Mouse (Mus musculus): ENCODE measurements around the gene Fbxl7. TPM values are rescaled to one million over a fixed set of nuclear protein-coding genes. Genes with fewer than 3 reads are reported as not detected.

Fbxl7 gene
- total and polyA plus RNA-seq, 3 experiments, result 1.9 to 3.1 (median 3.0) TPM

DNA sequence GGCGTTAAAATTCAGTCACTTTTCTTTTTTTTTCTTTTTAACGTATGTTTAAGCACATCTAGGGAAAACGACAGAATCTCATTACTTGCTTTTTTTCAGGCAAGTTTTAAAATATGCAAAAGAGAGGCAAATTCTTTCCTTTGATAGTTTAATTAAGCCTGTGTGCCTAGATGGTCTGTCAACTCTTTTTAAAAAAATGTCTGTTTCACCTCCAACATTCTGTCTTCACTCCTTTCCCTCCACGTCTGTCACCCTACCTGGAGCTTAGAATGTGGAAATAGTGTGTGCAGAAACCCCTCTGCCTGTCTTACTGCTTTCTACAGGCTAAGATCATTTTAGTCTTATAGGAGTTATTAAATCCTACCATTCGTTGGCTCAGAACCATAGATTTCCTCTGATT lies 179.7 kb downstream of the Fbxl7 start:
- WGBS, result 65% methylated on average over 5 of the region's 5 CpGs
- TF ChIP-seq POLR2A (IDR thresholded peaks at IDR 0.05; ENCODE audit: insufficient read depth, low read depth, low read length) (no peak), CTCF (IDR thresholded peaks at IDR 0.05) (no peak), EP300 (IDR thresholded peaks at IDR 0.05; ENCODE audit: insufficient read depth, low read depth, low read length) (no peak)
- Histone ChIP-seq H3K27me3 (ENCODE audit: control insufficient read depth, insufficient read depth, low read length) (no peaks in the 10 kb centered on the region), H3K4me1 (ENCODE audit: control insufficient read depth, insufficient read depth, low read length) (no peaks in the 10 kb centered on the region; the same call in none of the 2 replicates), H3K36me3 (ENCODE audit: control insufficient read depth, insufficient read depth, low read length) (no peaks in the 10 kb centered on the region), H3K4me3 (no peak overlapping the region), H3K79me2 (replicated peaks; ENCODE audit: control insufficient read depth, insufficient read depth, low read length) (no peaks in the 10 kb centered on the region), H3K27ac (no peak overlapping the region), H3K9ac (ENCODE audit: low read depth, low read length) (no peak overlapping the region)
- DNase-seq, result no peak
- intact Hi-C loops (cut with DNase I), result no loop called here

DNA sequence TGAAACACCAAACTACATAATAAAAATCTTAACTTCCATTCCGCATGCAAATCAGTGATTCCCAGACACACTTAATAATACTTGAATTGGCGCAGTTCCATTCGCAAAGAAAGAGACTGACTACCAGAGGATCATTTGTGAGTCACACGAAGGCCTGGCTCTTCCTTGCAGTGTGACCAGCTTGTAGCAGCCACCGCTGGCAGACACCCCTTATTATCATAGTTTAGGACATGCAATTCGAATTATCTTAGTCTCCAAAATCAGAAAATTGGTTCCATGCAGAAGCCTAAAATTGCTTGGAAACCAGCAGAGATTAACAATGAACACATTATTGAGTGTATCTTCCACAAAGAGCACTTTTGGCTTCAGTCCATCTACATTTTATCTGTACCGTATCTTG lies 183.1 kb downstream of the Fbxl7 start:
- Histone ChIP-seq H3K27me3 (ENCODE audit: control insufficient read depth, insufficient read depth, low read length) (no peaks in the 10 kb centered on the region), H3K27ac (no peak overlapping the region), H3K36me3 (ENCODE audit: control insufficient read depth, insufficient read depth, low read length) (no peaks in the 10 kb centered on the region), H3K4me3 (no peak overlapping the region), H3K79me2 (replicated peaks; ENCODE audit: control insufficient read depth, insufficient read depth, low read length) (no peaks in the 10 kb centered on the region), H3K4me1 (ENCODE audit: control insufficient read depth, insufficient read depth, low read length) (no peaks in the 10 kb centered on the region; the same call in 1 of the 2 replicates), H3K9ac (ENCODE audit: low read depth, low read length) (no peak overlapping the region)
- TF ChIP-seq EP300 (IDR thresholded peaks at IDR 0.05; ENCODE audit: insufficient read depth, low read depth, low read length) (no peak), POLR2A (IDR thresholded peaks at IDR 0.05; ENCODE audit: insufficient read depth, low read depth, low read length) (no peak), CTCF (IDR thresholded peaks at IDR 0.05) (no peak)
- WGBS, result 64% methylated on average over 7 of the region's 7 CpGs
- no peak for DNase-seq
- intact Hi-C loops (cut with DNase I), result no loop called here

DNA sequence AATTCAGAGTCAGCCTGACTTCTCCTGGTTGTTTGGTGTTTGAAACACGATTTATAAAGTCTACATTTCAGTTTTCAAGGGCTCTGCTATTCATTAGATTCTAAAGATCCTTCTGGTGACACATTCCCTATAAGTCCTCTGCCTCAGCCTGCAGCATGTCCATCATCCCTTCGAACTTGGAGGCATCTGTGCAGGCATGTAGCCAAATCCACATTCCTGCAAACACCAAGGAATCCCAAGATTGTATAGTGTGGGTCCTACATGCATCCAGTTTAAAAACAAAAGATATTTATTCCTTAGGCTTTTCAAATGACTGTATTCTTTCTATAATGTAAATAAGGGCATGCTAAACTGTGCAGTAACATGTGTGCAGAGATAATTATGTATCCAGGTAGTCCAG lies 190.4 kb downstream of the Fbxl7 start:
- no peak for TF ChIP-seq EP300 (IDR thresholded peaks at IDR 0.05; ENCODE audit: insufficient read depth, low read depth, low read length)
- no peak for TF ChIP-seq POLR2A (IDR thresholded peaks at IDR 0.05; ENCODE audit: insufficient read depth, low read depth, low read length)
- Histone ChIP-seq H3K27ac (no peak overlapping the region), H3K79me2 (replicated peaks; ENCODE audit: control insufficient read depth, insufficient read depth, low read length) (no peaks in the 10 kb centered on the region), H3K9ac (ENCODE audit: low read depth, low read length) (no peak overlapping the region), H3K4me3 (no peak overlapping the region), H3K36me3 (ENCODE audit: control insufficient read depth, insufficient read depth, low read length) (no peaks in the 10 kb centered on the region), H3K4me1 (ENCODE audit: control insufficient read depth, insufficient read depth, low read length) (peaks cover 2% of the 10 kb centered on the region), H3K27me3 (ENCODE audit: control insufficient read depth, insufficient read depth, low read length) (no peaks in the 10 kb centered on the region)
- 38% methylated on average over 2 of the region's 2 CpGs for WGBS
- intact Hi-C loops (cut with DNase I), result no loop called here
- DNase-seq, result no peak

DNA sequence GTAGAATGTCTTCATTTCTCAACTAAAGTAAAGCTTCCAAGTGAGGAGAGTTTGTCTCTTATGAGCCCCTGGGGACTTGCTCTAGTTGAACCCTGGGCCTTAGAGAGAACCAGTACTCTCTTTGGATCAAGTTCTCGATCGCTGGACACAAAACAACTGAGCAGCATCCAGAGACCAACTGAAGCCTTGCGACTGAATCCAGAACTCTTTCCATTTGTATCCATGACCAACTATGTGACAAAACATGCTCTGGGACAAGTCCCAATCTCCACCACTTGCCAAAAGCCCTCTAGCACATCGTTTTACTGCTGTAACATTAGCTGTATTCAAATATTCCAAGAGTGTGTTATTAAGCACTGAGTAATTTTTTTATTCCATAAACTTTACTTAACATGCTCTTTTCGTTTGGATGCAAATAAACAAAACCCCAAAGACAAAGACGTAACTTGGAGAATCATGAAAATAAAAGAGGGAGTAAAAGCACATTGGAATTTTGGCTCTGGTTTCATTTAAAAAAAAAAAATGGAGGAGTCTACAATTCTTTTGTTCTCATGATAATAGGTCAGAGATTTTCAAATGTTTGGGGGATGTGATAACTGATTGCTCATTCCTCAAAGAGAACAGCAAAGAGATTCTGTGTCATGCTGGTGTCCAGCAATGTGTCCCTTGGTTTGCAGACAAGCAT lies 192.1 kb downstream of the Fbxl7 start:
- TF ChIP-seq POLR2A (IDR thresholded peaks at IDR 0.05; ENCODE audit: insufficient read depth, low read depth, low read length), result no peak
- no peak for TF ChIP-seq EP300 (IDR thresholded peaks at IDR 0.05; ENCODE audit: insufficient read depth, low read depth, low read length)
- TF ChIP-seq CTCF (IDR thresholded peaks at IDR 0.05), result no peak
- Histone ChIP-seq H3K9ac (ENCODE audit: low read depth, low read length) (no peak overlapping the region), H3K79me2 (replicated peaks; ENCODE audit: control insufficient read depth, insufficient read depth, low read length) (no peaks in the 10 kb centered on the region; the same call in 1 of the 2 replicates), H3K27me3 (ENCODE audit: control insufficient read depth, insufficient read depth, low read length) (no peaks in the 10 kb centered on the region), H3K4me1 (ENCODE audit: control insufficient read depth, insufficient read depth, low read length) (peaks cover 2% of the 10 kb centered on the region), H3K36me3 (ENCODE audit: control insufficient read depth, insufficient read depth, low read length) (no peaks in the 10 kb centered on the region), H3K27ac (no peak overlapping the region), H3K4me3 (no peak overlapping the region)
- peak; percentile 22 to 31 for DNase-seq
- 65% methylated on average over 6 of the region's 6 CpGs for WGBS
- intact Hi-C loops (cut with DNase I), result no loop called here

DNA sequence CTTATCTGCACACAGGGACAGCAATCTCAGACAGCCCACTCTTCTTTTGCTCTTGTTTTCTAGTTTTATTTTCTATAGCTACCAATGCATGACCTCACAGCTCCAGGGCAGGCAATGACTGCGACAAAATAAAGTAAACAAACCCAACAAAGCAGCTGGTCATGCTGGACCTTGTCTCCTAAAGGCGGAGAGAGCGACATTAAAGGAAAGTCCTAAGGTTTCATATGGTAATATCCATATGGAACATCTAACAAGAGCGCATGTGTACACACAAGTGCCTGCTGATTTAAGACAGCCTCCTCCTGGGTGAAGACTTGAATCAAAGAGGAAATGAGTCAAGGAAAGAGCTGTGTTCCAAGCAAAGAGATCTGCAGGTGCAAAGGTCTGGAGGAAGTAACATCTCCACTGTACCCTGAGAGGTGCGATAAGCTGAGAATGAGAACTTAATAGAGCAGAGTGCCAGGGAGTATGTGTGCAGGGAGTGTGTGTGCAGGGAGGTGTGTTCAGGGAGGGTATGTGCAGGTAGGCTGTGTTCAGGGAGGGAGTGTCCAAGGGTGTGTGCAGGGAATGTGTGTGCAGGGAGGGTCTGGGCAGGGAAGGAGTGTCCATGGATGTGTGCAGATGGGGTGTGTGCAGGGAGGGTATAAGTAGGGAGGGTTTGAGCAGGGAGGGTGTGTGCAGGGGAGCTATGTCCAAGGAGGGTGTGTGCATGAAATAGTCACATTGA lies 193.3 kb downstream of the Fbxl7 start:
- H3K4me3 ChIP-seq, result no peak overlapping the region
- peaks cover 2% of the 10 kb centered on the region for H3K4me1 ChIP-seq (ENCODE audit: control insufficient read depth, insufficient read depth, low read length)
- H3K36me3 ChIP-seq (ENCODE audit: control insufficient read depth, insufficient read depth, low read length), result no peaks in the 10 kb centered on the region
- DNase-seq, result no peak
- WGBS, result 63% methylated on average over 5 of the region's 5 CpGs
- H3K79me2 ChIP-seq (replicated peaks; ENCODE audit: control insufficient read depth, insufficient read depth, low read length), result no peaks in the 10 kb centered on the region; the same call in 1 of the 2 replicates
- no peak overlapping the region for H3K9ac ChIP-seq (ENCODE audit: low read depth, low read length)
- H3K27ac ChIP-seq, result no peak overlapping the region
- no peaks in the 10 kb centered on the region for H3K27me3 ChIP-seq (ENCODE audit: control insufficient read depth, insufficient read depth, low read length)
- TF ChIP-seq EP300 (IDR thresholded peaks at IDR 0.05; ENCODE audit: insufficient read depth, low read depth, low read length) (no peak), CTCF (IDR thresholded peaks at IDR 0.05) (no peak), POLR2A (IDR thresholded peaks at IDR 0.05; ENCODE audit: insufficient read depth, low read depth, low read length) (no peak)
- intact Hi-C loops (cut with DNase I), result no loop called here

DNA sequence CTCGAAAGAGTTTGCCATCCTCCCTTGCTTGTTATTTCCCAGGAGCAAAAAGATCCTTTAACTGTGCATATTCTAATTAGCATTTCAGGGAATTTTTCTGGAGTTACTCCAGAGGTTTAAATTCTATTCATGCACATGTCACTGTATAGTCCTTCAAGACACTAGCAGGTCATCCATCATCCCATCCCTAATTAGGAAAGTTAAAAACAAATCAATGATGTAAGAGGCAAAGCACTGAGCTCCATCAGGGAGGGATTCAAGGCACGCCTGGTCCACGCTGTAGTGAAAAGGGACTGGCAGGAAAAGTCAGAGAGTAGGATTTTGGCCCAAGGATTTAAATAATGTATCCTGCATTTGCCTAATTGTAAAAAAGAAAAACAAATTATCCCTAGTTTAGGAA lies 202.3 kb downstream of the Fbxl7 start:
- WGBS, result 56% methylated on average over 3 of the region's 3 CpGs
- Histone ChIP-seq H3K4me1 (ENCODE audit: control insufficient read depth, insufficient read depth, low read length) (no peaks in the 10 kb centered on the region; the same call in 1 of the 2 replicates), H3K27ac (no peak overlapping the region), H3K9ac (ENCODE audit: low read depth, low read length) (no peak overlapping the region), H3K36me3 (ENCODE audit: control insufficient read depth, insufficient read depth, low read length) (no peaks in the 10 kb centered on the region), H3K4me3 (no peak overlapping the region), H3K27me3 (ENCODE audit: control insufficient read depth, insufficient read depth, low read length) (no peaks in the 10 kb centered on the region), H3K79me2 (replicated peaks; ENCODE audit: control insufficient read depth, insufficient read depth, low read length) (no peaks in the 10 kb centered on the region)
- TF ChIP-seq EP300 (IDR thresholded peaks at IDR 0.05; ENCODE audit: insufficient read depth, low read depth, low read length) (no peak), POLR2A (IDR thresholded peaks at IDR 0.05; ENCODE audit: insufficient read depth, low read depth, low read length) (no peak), CTCF (IDR thresholded peaks at IDR 0.05) (no peak)
- DNase-seq, result no peak
- intact Hi-C loops (cut with DNase I), result no loop called here

All from heart, adult 2 months (tissue).